Mouse (Mus musculus) embryonic fibroblast, embryonic 13.5 days (primary cell): ENCODE measurements around the gene Lsmem1.

ENCODE experiments used
- CTCF ChIP-seq: IDR thresholded peaks from 2 replicates; pipeline ENCODE4 v1.5.1; 2011; ENCODE audit warnings: mild to moderate bottlenecking, control low read depth, low read length, moderate library complexity, borderline replicate concordance; ENCODE audit not compliant: insufficient read depth
- POLR2A ChIP-seq: IDR thresholded peaks from 2 replicates; pipeline ENCODE4 v1.6.1; 2011; ENCODE audit warnings: low read depth, mild to moderate bottlenecking, control low read depth, low read length, moderate library complexity

- TF ChIP-seq CTCF (no peak), POLR2A (no peak)
Measured at GRCm38 (mm10) chr12:40221611-40222010, 22.3 kb upstream of the Lsmem1 start.
